Mouse (Mus musculus) hindbrain, postnatal 0 days (tissue): ENCODE data around the gene Mast3. TPM values are rescaled to one million over a fixed set of nuclear protein-coding genes. Genes with fewer than 3 reads are reported as not detected.

Experiments
- ATAC-seq: fragments of 200-750 bp; cut with Nextera tagmentation; 2 replicates; pipeline ENCODE4 v1.8.0; 2017; ENCODE audit warnings: mild to moderate bottlenecking, moderate TSS enrichment, moderate library complexity
- DNase-seq: peaks from one replicate; pipeline ENCODE4 v3.0.0-alpha.2; 2015; ENCODE audit warnings: low spot score
- H3K27ac ChIP-seq: fragments of 300-500 bp; sonication (generic); 2 replicates; pipeline ENCODE4 v1.5.1; 2014; ENCODE audit warnings: mild to moderate bottlenecking
- H3K27me3 ChIP-seq: fragments of 300-500 bp; sonication (generic); 2 replicates; pipeline ENCODE4 v1.6.1; 2014; ENCODE audit warnings: low read length, mixed read lengths; ENCODE audit not compliant: insufficient read depth
- H3K36me3 ChIP-seq: fragments of 300-500 bp; sonication (generic); 2 replicates; pipeline ENCODE4 v1.6.1; 2014; ENCODE audit warnings: low read length, mixed read lengths; ENCODE audit not compliant: insufficient read depth
- H3K4me1 ChIP-seq: fragments of 300-500 bp; sonication (generic); 2 replicates; pipeline ENCODE4 v1.6.1; 2014; ENCODE audit warnings: antibody characterized with exemption, low read length, mixed read lengths; ENCODE audit not compliant: insufficient read depth
- H3K4me2 ChIP-seq: fragments of 300-500 bp; sonication (generic); 2 replicates; pipeline ENCODE4 v1.6.1; 2014; ENCODE audit warnings: low read depth, mild to moderate bottlenecking, low read length, moderate library complexity, mixed read lengths
- H3K4me3 ChIP-seq: fragments of 300-500 bp; sonication (generic); 2 replicates; pipeline ENCODE4 v1.5.1; 2014; ENCODE audit warnings: low read length
- H3K9ac ChIP-seq: fragments of 300-500 bp; sonication (generic); replicated peaks from 2 replicates; pipeline ENCODE4 v1.6.1; 2014; ENCODE audit warnings: mild to moderate bottlenecking, low read length, moderate library complexity, mixed read lengths
- H3K9me3 ChIP-seq: fragments of 300-500 bp; sonication (generic); 2 replicates; pipeline ENCODE4 v1.6.1; 2016; ENCODE audit warnings: low read length, mixed read lengths
- CTCF ChIP-seq: IDR thresholded peaks from 2 replicates; pipeline ENCODE4 v1.5.1; 2016; ENCODE audit warnings: antibody characterized with exemption, control low read depth, low read depth
- WGBS: fragments of 180-500 bp; shearing (Covaris S2); extraction: QIAGEN DNeasy Blood & Tissue Kit; methylation state at CpG from one replicate; pipeline ENCODE4 v1.1.7; 2014; 5-methylcytosine and 5-hydroxymethylcytosine counted together
- polyA plus RNA-seq: library from polyadenylated mRNA; unstranded; fragments of >200 nt; fragmentation: Nextera tagmentation; extraction: Ambion mirVana; gene quantifications from 2 replicates; pipeline ENCODE4 v1.2.1, GENCODE M21; 2015
- total RNA-seq: library from RNA; depleted of rRNA; stranded (reverse); fragments of >200 nt; gene quantifications from 2 replicates; pipeline ENCODE4 v1.2.3, GENCODE M21; 2014

The Mast3 gene
- total and polyA plus RNA-seq, 2 experiments from 2014 or later = 16.2 to 42.1 TPM

GRCm38 (mm10) chr8:70765838-70766570, 38.9 kb downstream of the Mast3 start:
- H3K4me1 ChIP-seq = peaks cover 9% of the 10 kb centered on the region; the same call in 1 of the 2 replicates
- DNase-seq (no peak), ATAC-seq (no peak)
- H3K27ac ChIP-seq = no peak overlapping the region
- H3K4me3 ChIP-seq = peak overlapping the region; percentile 20
- no peaks in the 10 kb centered on the region for H3K27me3 ChIP-seq
- WGBS = 4% methylated on average over 34 of the region's 34 CpGs
- peak overlapping the region; percentile 50 for H3K4me2 ChIP-seq
- TF ChIP-seq CTCF = no peak
- peaks cover 28% of the 10 kb centered on the region for H3K36me3 ChIP-seq
- H3K9me3 ChIP-seq = no peaks in the 10 kb centered on the region
- peak overlapping the region; percentile 40 for H3K9ac ChIP-seq

GRCm38 (mm10) chr8:70765329-70765728, 39.5 kb downstream of the Mast3 start:
- DNase-seq = no peak

GRCm38 (mm10) chr8:70764676-70765075, 40.2 kb downstream of the Mast3 start:
- no peak overlapping the region for H3K27ac ChIP-seq
- DNase-seq (no peak), ATAC-seq (no peak)
- H3K9ac ChIP-seq = no peak overlapping the region
- no peaks in the 10 kb centered on the region for H3K27me3 ChIP-seq
- TF ChIP-seq CTCF = no peak
- no peak overlapping the region for H3K4me2 ChIP-seq
- no peak overlapping the region for H3K4me3 ChIP-seq
- H3K36me3 ChIP-seq = peaks cover 15% of the 10 kb centered on the region; the same call in 1 of the 2 replicates
- WGBS = 93% methylated on average over 13 of the region's 13 CpGs
- H3K4me1 ChIP-seq = peaks cover 9% of the 10 kb centered on the region
- H3K9me3 ChIP-seq = no peaks in the 10 kb centered on the region

More at GRCm38 (mm10) chr8:70765329-70765728, 39.5 kb downstream of the Mast3 start:
- H3K27ac ChIP-seq = no peak overlapping the region
- H3K4me2 ChIP-seq = peak overlapping the region; percentile 50
- H3K9me3 ChIP-seq = no peaks in the 10 kb centered on the region
- H3K27me3 ChIP-seq = no peaks in the 10 kb centered on the region
- TF ChIP-seq CTCF = no peak
- no peak overlapping the region for H3K4me3 ChIP-seq
- no peak for ATAC-seq
- peaks cover 22% of the 10 kb centered on the region; the same call in 1 of the 2 replicates for H3K36me3 ChIP-seq
- no peak overlapping the region for H3K9ac ChIP-seq
- H3K4me1 ChIP-seq = peaks cover 9% of the 10 kb centered on the region; the same call in 1 of the 2 replicates
- WGBS = 88% methylated on average over 9 of the region's 9 CpGs

- H3K4me3 ChIP-seq = no peak overlapping the region
- H3K9me3 ChIP-seq = no peaks in the 10 kb centered on the region
- H3K36me3 ChIP-seq = peaks cover 11% of the 10 kb centered on the region; the same call in 1 of the 2 replicates
- DNase-seq = no peak
- no peak overlapping the region for H3K4me2 ChIP-seq
- peaks cover 14% of the 10 kb centered on the region for H3K4me1 ChIP-seq
- H3K27ac ChIP-seq = no peak overlapping the region
- no peak for ATAC-seq
- WGBS = 81% methylated on average over 8 of the region's 8 CpGs
- no peak for TF ChIP-seq CTCF
- no peaks in the 10 kb centered on the region for H3K27me3 ChIP-seq
- no peak overlapping the region for H3K9ac ChIP-seq
Observed at GRCm38 (mm10) chr8:70764026-70764425, 40.8 kb downstream of the Mast3 start.

- ATAC-seq (no peak), DNase-seq (peak; percentile 48)
- no peak overlapping the region for H3K4me2 ChIP-seq
- no peaks in the 10 kb centered on the region for H3K9me3 ChIP-seq
- H3K36me3 ChIP-seq = peaks cover 4% of the 10 kb centered on the region; the same call in 1 of the 2 replicates
- WGBS = 2% methylated on average over 3 of the region's 3 CpGs
- H3K27me3 ChIP-seq = no peaks in the 10 kb centered on the region
- TF ChIP-seq CTCF = peak; percentile 83
- H3K4me1 ChIP-seq = peaks cover 18% of the 10 kb centered on the region
- no peak overlapping the region for H3K4me3 ChIP-seq
- no peak overlapping the region for H3K27ac ChIP-seq
- H3K9ac ChIP-seq = no peak overlapping the region
Observed at GRCm38 (mm10) chr8:70763354-70763753, 41.5 kb downstream of the Mast3 start.

GRCm38 (mm10) chr8:70762118-70762517, 42.7 kb downstream of the Mast3 start:
- Histone ChIP-seq H3K36me3 (peaks cover 8% of the 10 kb centered on the region), H3K9ac (no peak overlapping the region), H3K4me2 (no peak overlapping the region), H3K27me3 (no peaks in the 10 kb centered on the region), H3K4me3 (no peak overlapping the region), H3K4me1 (peaks cover 18% of the 10 kb centered on the region), H3K27ac (no peak overlapping the region), H3K9me3 (no peaks in the 10 kb centered on the region)
- no peak for DNase-seq
- ATAC-seq = no peak
- WGBS = 88% methylated on average over 1 of the region's 1 CpGs
- no peak for TF ChIP-seq CTCF

- DNase-seq = peak; percentile 99
- H3K4me1 ChIP-seq = peaks cover 14% of the 10 kb centered on the region
- WGBS = under 1% methylated on average over 55 of the region's 55 CpGs
Observed at GRCm38 (mm10) chr8:70760775-70761406, 44.0 kb downstream of the Mast3 start, which contains the start of gene Mpv17l2. TSS of gene Mpv17l2 (minus strand) at chr8:70760946.

More at GRCm38 (mm10) chr8:70760775-70761406, 44.0 kb downstream of the Mast3 start, which contains the start of gene Mpv17l2:
- Histone ChIP-seq H3K9ac (peak within 1 kb of the TSS; percentile 64), H3K4me2 (peak within 1 kb of the TSS; percentile 90), H3K27ac (peak within 1 kb of the TSS; percentile 62; the same call in 1 of the 2 replicates), H3K9me3 (no peaks in the 10 kb centered on the region), H3K4me3 (peak within 1 kb of the TSS; percentile 60), H3K36me3 (peaks cover 20% of the 10 kb centered on the region), H3K27me3 (no peaks in the 10 kb centered on the region)
- peak; percentile 95 for ATAC-seq
- no peak for TF ChIP-seq CTCF
